Mouse (Mus musculus) stomach, postnatal 0 days (tissue): ENCODE measurements around the gene Plekha1.

Experiments
- CTCF ChIP-seq: IDR thresholded peaks from 2 replicates; pipeline ENCODE4 v1.5.1; 2016; ENCODE audit warnings: antibody characterized with exemption, low read depth, mild to moderate bottlenecking, moderate library complexity
- EP300 ChIP-seq: optimal IDR thresholded peaks from 2 replicates; pipeline ENCODE3; 2016; ENCODE audit warnings: antibody characterized with exemption

- TF ChIP-seq CTCF = no peak
- no peak for TF ChIP-seq EP300
These were observed 34.8 kb downstream of the Plekha1 start for GRCm38 (mm10) chr7:130900233-130900848.
